16 mouse cellular contexts compared by ENCODE assay signal in genomic region chr7:91868919-91869318, GRCm38 (mm10).
"Had no signal": no experiment of that assay in that cellular context is flagged by ENCODE, and none has a peak within 500 bp of the region (broad histone marks: within the 10 kb centered on the region; RNA-seq: fewer than 3 reads in every experiment).

No protein-coding gene starts in this region.

- H3K27me3 ChIP-seq: neural tube, embryonic 13.5 days; neural tube, embryonic 15.5 days; stomach, embryonic 15.5 days had no signal

- H3K36me3 ChIP-seq: neural tube, embryonic 13.5 days; neural tube, embryonic 15.5 days; stomach, embryonic 15.5 days had no signal

- DNase-seq: retina, postnatal 1 day; right cerebral cortex, adult 18-20 months; right cerebral cortex, postnatal 14 days; right cerebral cortex, postnatal 25 days; right cerebral cortex, postnatal 4 days; spleen, adult 18-20 months; thymus, adult 18-20 months; thymus, adult 2 months; thymus, postnatal 14 days; thymus, postnatal 25 days; thymus, postnatal 36 days; thymus, postnatal 4 days had no signal

- H3K9ac ChIP-seq: neural tube, embryonic 13.5 days; neural tube, embryonic 15.5 days; stomach, embryonic 15.5 days had no signal

- H3K9me3 ChIP-seq: neural tube, embryonic 13.5 days; neural tube, embryonic 15.5 days; stomach, embryonic 15.5 days had no signal

- H3K27ac ChIP-seq: neural tube, embryonic 13.5 days; neural tube, embryonic 15.5 days; stomach, embryonic 15.5 days; stomach, postnatal 0 days had no signal

- H3K4me3 ChIP-seq: neural tube, embryonic 13.5 days; neural tube, embryonic 15.5 days; stomach, embryonic 15.5 days had no signal

- H3K4me1 ChIP-seq: neural tube, embryonic 13.5 days; neural tube, embryonic 15.5 days; stomach, embryonic 15.5 days had no signal

- H3K4me2 ChIP-seq: neural tube, embryonic 13.5 days; neural tube, embryonic 15.5 days; stomach, embryonic 15.5 days had no signal
